Mouse (Mus musculus): ENCODE results near the gene Plcb4. TPM values are rescaled to one million over a fixed set of nuclear protein-coding genes. Genes with fewer than 3 reads are reported as not detected.

Plcb4 gene
- polyA plus RNA-seq, 1 experiment, result 6.1 TPM

- Histone ChIP-seq H3K4me1 (ENCODE audit: control insufficient read depth, insufficient read depth, low read length) (no peaks in the 10 kb centered on the region), H3K4me3 (ENCODE audit: insufficient read depth, low read depth, low read length) (no peak overlapping the region), H3K27ac (ENCODE audit: insufficient read depth, low read depth, low read length) (no peak overlapping the region), H3K27me3 (replicated peaks; ENCODE audit: control insufficient read depth, insufficient read depth, low read length) (no peaks in the 10 kb centered on the region), H3K36me3 (ENCODE audit: control insufficient read depth, insufficient read depth, low read length) (no peaks in the 10 kb centered on the region)
- TF ChIP-seq CTCF (conservative IDR thresholded peaks at IDR 0.05; ENCODE audit: insufficient read depth, insufficient read length, low read depth, low read length) (no peak), POLR2A (IDR thresholded peaks at IDR 0.05; ENCODE audit: low read depth, low read length) (no peak)
- no peak for DNase-seq
- 100% methylated on average over 1 of the region's 1 CpGs for WGBS
These were observed 2.9 kb upstream of the Plcb4 start for GRCm38 (mm10) chr2:135655948-135656347.

DNA sequence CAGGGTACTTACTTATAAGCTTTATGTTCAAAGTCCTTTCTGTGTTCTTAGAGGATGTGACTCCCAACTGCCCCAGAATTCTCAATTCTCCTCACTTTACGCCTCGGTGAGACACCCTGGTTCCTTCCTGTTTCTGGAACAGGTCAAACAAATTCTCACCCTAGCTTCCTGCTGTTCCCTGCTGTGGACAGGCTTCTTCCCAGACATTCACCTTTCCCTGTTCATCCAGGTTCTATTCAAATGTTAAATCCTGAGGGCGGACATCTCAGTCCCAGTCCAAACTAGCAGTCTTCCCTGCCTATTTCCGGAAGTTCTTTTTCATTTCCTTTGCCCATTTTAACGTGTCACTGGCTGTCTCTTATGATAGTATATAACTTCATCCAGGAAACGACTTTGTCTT, 2.2 kb upstream of the Plcb4 start:
- TF ChIP-seq POLR2A (IDR thresholded peaks at IDR 0.05; ENCODE audit: low read depth, low read length) (no peak), CTCF (conservative IDR thresholded peaks at IDR 0.05; ENCODE audit: insufficient read depth, insufficient read length, low read depth, low read length) (no peak)
- DNase-seq, result peak; percentile 7
- Histone ChIP-seq H3K27ac (ENCODE audit: insufficient read depth, low read depth, low read length) (no peak overlapping the region), H3K4me1 (ENCODE audit: control insufficient read depth, insufficient read depth, low read length) (no peaks in the 10 kb centered on the region), H3K4me3 (ENCODE audit: insufficient read depth, low read depth, low read length) (no peak overlapping the region), H3K36me3 (ENCODE audit: control insufficient read depth, insufficient read depth, low read length) (no peaks in the 10 kb centered on the region), H3K27me3 (replicated peaks; ENCODE audit: control insufficient read depth, insufficient read depth, low read length) (no peaks in the 10 kb centered on the region)
- WGBS, result 75% methylated on average over 6 of the region's 6 CpGs

DNA sequence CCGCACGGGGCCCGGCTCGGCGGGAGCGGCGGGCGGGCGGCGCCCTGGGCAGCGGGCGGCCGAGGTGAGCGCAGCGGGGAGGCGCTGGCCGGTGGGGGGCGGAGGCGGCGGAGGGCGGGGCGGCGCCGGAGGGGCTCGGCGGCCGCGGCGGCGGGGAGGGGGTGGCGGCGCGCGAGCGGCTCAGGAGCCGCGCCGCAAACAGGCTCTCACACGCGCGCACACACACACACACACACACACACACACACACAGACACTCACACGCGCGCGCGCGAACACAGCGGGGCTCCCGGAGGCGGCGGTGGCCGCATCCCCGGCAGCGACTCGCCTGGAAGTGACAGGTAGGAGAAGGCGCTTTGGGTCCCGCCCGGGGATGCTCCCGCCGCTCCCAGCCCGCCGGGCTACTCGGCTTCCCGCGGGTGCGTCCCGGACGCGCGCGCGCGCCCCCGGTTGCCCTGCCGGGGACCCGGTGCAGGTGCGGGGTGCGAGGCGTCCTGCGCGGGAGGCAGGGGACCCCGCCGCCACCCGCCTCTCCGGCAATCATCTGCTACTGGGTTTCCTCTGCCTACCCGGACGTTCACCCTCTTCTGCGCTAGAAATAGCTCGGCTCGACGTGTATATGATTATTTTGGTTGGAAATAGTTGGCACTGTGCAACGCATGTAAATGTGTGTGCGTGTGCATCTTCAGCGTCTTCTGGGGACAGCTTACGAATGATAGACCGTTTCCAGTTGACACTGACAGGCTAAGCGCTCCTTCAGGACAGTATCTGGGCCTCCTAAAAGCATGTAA, 775 bp downstream of the Plcb4 start:
- peak overlapping the region; percentile 77 for H3K4me3 ChIP-seq (ENCODE audit: insufficient read depth, low read depth, low read length)

DNA sequence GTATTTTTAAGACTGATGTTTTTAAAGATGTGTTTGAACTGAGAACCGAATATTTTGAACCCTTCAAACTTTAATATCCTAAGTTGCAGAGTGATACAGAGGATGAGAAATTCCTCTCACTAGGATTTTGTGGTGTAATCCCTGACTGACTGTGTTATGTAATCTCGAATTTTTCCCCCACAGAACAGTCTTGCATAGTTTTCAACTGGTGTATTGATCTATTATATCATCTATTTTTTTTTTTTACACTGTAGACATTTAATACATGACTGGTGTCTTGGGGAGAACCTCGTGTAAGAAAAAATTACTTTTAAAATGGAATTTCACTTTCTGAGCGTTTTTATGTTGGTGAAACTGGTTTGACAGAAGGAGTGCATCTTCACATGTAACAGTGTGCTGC, 2.0 kb downstream of the Plcb4 start:
- Histone ChIP-seq H3K36me3 (ENCODE audit: control insufficient read depth, insufficient read depth, low read length) (no peaks in the 10 kb centered on the region), H3K27ac (ENCODE audit: insufficient read depth, low read depth, low read length) (no peak overlapping the region), H3K4me1 (ENCODE audit: control insufficient read depth, insufficient read depth, low read length) (no peaks in the 10 kb centered on the region), H3K4me3 (ENCODE audit: insufficient read depth, low read depth, low read length) (no peak overlapping the region), H3K27me3 (replicated peaks; ENCODE audit: control insufficient read depth, insufficient read depth, low read length) (no peaks in the 10 kb centered on the region)
- TF ChIP-seq POLR2A (IDR thresholded peaks at IDR 0.05; ENCODE audit: low read depth, low read length) (no peak), CTCF (conservative IDR thresholded peaks at IDR 0.05; ENCODE audit: insufficient read depth, insufficient read length, low read depth, low read length) (no peak)
- 84% methylated on average over 4 of the region's 4 CpGs for WGBS
- DNase-seq, result no peak

More for the DNA sequence above, 775 bp downstream of the Plcb4 start:
- H3K36me3 ChIP-seq (ENCODE audit: control insufficient read depth, insufficient read depth, low read length), result no peaks in the 10 kb centered on the region
- no peaks in the 10 kb centered on the region for H3K4me1 ChIP-seq (ENCODE audit: control insufficient read depth, insufficient read depth, low read length)
- no peaks in the 10 kb centered on the region for H3K27me3 ChIP-seq (replicated peaks; ENCODE audit: control insufficient read depth, insufficient read depth, low read length)
- peak; percentile 55 for DNase-seq
- 3% methylated on average over 60 of the region's 97 CpGs for WGBS
- TF ChIP-seq POLR2A (IDR thresholded peaks at IDR 0.05; ENCODE audit: low read depth, low read length) (no peak), CTCF (conservative IDR thresholded peaks at IDR 0.05; ENCODE audit: insufficient read depth, insufficient read length, low read depth, low read length) (no peak)
- no peak overlapping the region for H3K27ac ChIP-seq (ENCODE audit: insufficient read depth, low read depth, low read length)

DNA sequence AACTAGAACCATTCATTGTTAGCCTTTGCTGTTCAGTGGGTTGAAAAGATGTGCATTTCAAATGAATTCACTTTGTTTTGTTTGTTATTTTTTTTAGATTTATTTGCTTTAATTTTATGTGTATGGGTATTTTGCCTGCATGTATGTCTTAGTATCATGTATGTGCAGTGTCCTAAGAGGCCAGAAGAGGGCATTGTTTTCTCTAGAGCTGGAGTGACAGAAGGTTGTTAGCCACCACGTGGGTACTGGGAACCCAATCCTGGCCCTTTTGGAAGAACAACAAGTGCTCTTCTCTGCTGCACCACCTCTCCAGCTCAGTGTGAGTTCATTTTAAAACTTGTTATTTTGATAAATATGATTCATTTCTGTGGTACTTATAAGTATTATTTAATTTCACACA, 5.0 kb downstream of the Plcb4 start:
- Histone ChIP-seq H3K4me1 (ENCODE audit: control insufficient read depth, insufficient read depth, low read length) (no peaks in the 10 kb centered on the region), H3K4me3 (ENCODE audit: insufficient read depth, low read depth, low read length) (no peak overlapping the region), H3K27ac (ENCODE audit: insufficient read depth, low read depth, low read length) (no peak overlapping the region), H3K27me3 (replicated peaks; ENCODE audit: control insufficient read depth, insufficient read depth, low read length) (no peaks in the 10 kb centered on the region), H3K36me3 (ENCODE audit: control insufficient read depth, insufficient read depth, low read length) (no peaks in the 10 kb centered on the region)
- TF ChIP-seq CTCF (conservative IDR thresholded peaks at IDR 0.05; ENCODE audit: insufficient read depth, insufficient read length, low read depth, low read length), result no peak
- no peak for TF ChIP-seq POLR2A (IDR thresholded peaks at IDR 0.05; ENCODE audit: low read depth, low read length)
- no peak for DNase-seq
- WGBS, result 91% methylated on average over 1 of the region's 1 CpGs

- Histone ChIP-seq H3K4me1 (ENCODE audit: control insufficient read depth, insufficient read depth, low read length) (0 out of 2 replicates have a peak, but pooled peaks cover 3% of the 10 kb centered on the region), H3K4me3 (ENCODE audit: insufficient read depth, low read depth, low read length) (no peak overlapping the region), H3K27ac (ENCODE audit: insufficient read depth, low read depth, low read length) (no peak overlapping the region), H3K27me3 (replicated peaks; ENCODE audit: control insufficient read depth, insufficient read depth, low read length) (no peaks in the 10 kb centered on the region), H3K36me3 (ENCODE audit: control insufficient read depth, insufficient read depth, low read length) (no peaks in the 10 kb centered on the region)
- no peak for TF ChIP-seq CTCF (conservative IDR thresholded peaks at IDR 0.05; ENCODE audit: insufficient read depth, insufficient read length, low read depth, low read length)
- no peak for TF ChIP-seq POLR2A (IDR thresholded peaks at IDR 0.05; ENCODE audit: low read depth, low read length)
- no peak for DNase-seq
- 94% methylated on average over 2 of the region's 2 CpGs for WGBS
These were observed 8.7 kb downstream of the Plcb4 start for GRCm38 (mm10) chr2:135667496-135667895.

GRCm38 (mm10) chr2:135672459-135673104, 13.8 kb downstream of the Plcb4 start:
- 59% methylated on average over 10 of the region's 10 CpGs for WGBS

More at GRCm38 (mm10) chr2:135672459-135673104, 13.8 kb downstream of the Plcb4 start:
- TF ChIP-seq CTCF (conservative IDR thresholded peaks at IDR 0.05; ENCODE audit: insufficient read depth, insufficient read length, low read depth, low read length), result no peak
- no peak for TF ChIP-seq POLR2A (IDR thresholded peaks at IDR 0.05; ENCODE audit: low read depth, low read length)
- no peak overlapping the region for H3K27ac ChIP-seq (ENCODE audit: insufficient read depth, low read depth, low read length)
- H3K4me3 ChIP-seq (ENCODE audit: insufficient read depth, low read depth, low read length), result no peak overlapping the region
- no peaks in the 10 kb centered on the region for H3K36me3 ChIP-seq (ENCODE audit: control insufficient read depth, insufficient read depth, low read length)
- 0 out of 2 replicates have a peak, but pooled peaks cover 3% of the 10 kb centered on the region for H3K4me1 ChIP-seq (ENCODE audit: control insufficient read depth, insufficient read depth, low read length)
- DNase-seq, result peak; percentile 36
- H3K27me3 ChIP-seq (replicated peaks; ENCODE audit: control insufficient read depth, insufficient read depth, low read length), result no peaks in the 10 kb centered on the region
